Mouse (Mus musculus): ENCODE data around the gene Scgb1b15.
"Not testable (repeated sequence)": the region's sequence is repeated elsewhere in the genome, so short reads cannot be mapped to it uniquely, and the experiment has no call there.

Gene Scgb1b15

DNA sequence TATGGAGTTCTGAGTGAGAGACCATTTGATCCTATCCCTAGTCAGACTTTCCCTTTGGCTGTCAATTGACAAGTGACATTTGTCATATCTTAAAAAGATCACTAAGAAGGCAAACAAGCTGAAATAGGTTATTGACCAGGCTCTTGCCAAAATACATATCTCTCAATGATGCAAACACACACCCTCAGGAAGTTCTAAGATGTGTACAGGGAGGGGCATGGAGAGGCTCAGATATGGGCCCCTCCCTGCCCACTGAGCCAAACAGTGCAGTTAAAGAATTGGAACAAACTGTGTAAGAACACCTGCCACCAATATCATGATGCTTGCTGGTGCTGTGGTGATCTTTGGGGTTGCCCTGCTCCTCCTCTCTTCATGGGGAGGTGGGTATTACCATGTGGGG lies at the start of gene Scgb1b15:
TSS of gene Scgb1b15 (plus strand) at position 301 of the 400 bp plus-strand sequence.
- DNase-seq (ENCODE audit: low read depth, low spot score) = not testable (repeated sequence)

DNA sequence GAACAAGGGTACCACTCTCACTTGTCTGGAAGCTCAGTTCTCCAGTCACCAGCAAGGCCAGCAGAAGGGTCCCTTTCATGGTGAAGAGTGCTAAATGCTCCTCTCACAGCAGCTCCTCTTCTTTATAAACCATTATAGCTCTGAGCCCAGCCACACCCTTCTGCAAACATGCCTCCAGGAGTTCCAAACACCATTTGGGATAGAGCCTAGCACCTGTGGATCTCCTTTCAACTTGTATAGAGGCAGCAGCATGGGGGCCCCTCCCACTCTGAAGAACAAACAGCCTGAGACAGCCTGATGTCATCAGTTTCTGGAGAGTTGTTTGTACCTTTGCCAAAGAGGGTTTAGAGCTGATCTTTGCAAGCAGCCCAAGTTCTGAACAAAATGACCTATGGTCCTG lies 6.8 kb upstream of the Scgb1b15 start, which contains the start of gene Scgb2b15:
TSS of gene Scgb2b15 (minus strand) at position 101 of the 400 bp plus-strand sequence.
- DNase-seq (ENCODE audit: low read depth, low spot score) = not testable (repeated sequence)
